Mouse (Mus musculus) E14TG2a.4 (cell line): ENCODE measurements at regions not wholly inside any gene's neighbourhood (a gene's known extent, or its start where the extent isn't known, plus 50 kb on each side); places are given as distances from the start of the nearest gene placed in this dataset.

Source experiments
- CTCF ChIP-seq: conservative IDR thresholded peaks from 2 replicates; pipeline ENCODE4 v1.5.1; 2014; ENCODE audit warnings: low read length
- NANOG ChIP-seq: IDR thresholded peaks from 2 replicates; pipeline ENCODE4 v1.6.1; 2014; ENCODE audit warnings: borderline replicate concordance, low read length, mixed read lengths

DNA sequence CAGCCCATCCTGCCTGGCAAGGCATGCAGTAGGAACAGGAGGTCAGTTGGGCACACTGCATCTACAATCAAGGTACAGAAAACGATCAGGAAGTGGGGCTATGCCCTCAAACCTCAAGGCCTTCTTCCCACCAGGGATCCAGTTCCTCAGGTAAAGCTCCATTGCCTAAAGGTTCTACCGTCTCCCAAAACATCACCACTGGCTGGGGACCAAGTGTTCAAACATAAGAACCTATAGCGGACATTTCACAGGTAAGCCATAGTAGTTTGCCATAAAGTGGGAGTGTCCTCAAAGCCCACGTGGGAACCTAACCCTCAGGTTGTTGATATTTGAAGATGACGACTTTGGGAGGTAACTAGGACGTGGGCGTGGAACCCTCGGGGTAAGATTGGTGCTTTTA is 72.3 kb upstream of the Map1b start:
- no peak for TF ChIP-seq CTCF
- no peak for TF ChIP-seq NANOG
